Mouse (Mus musculus): ENCODE data around the gene Gm49361.

Gm49361 gene

GRCm38 (mm10) chr14:57730527-57730926 is 15.4 kb downstream of the Gm49361 start:
- no peak for DNase-seq (ENCODE audit: low read depth, low spot score)

- no peak for DNase-seq (ENCODE audit: low read depth, low spot score)
Measured at GRCm38 (mm10) chr14:57729975-57730499, 15.9 kb downstream of the Gm49361 start.

- no peak for DNase-seq (ENCODE audit: low read depth, low spot score)
Measured at GRCm38 (mm10) chr14:57729364-57729763, 16.5 kb downstream of the Gm49361 start.

GRCm38 (mm10) chr14:57726172-57726571 is 19.7 kb downstream of the Gm49361 start:
- DNase-seq (ENCODE audit: low read depth, low spot score) = no peak

GRCm38 (mm10) chr14:57724473-57724872 is 21.4 kb downstream of the Gm49361 start:
- DNase-seq (ENCODE audit: low read depth, low spot score) = no peak

GRCm38 (mm10) chr14:57718245-57718644 is 27.7 kb downstream of the Gm49361 start:
- no peak for DNase-seq (ENCODE audit: low read depth, low spot score)

- no peak for DNase-seq (ENCODE audit: low read depth, low spot score)
Measured at GRCm38 (mm10) chr14:57716601-57717245, 29.2 kb downstream of the Gm49361 start.

- DNase-seq (ENCODE audit: low read depth, low spot score) = no peak
Measured at GRCm38 (mm10) chr14:57712884-57713283, 33.0 kb downstream of the Gm49361 start.

GRCm38 (mm10) chr14:57711059-57711458 is 34.8 kb downstream of the Gm49361 start:
- DNase-seq (ENCODE audit: low read depth, low spot score) = no peak

GRCm38 (mm10) chr14:57709171-57709570 is 36.7 kb downstream of the Gm49361 start:
- no peak for DNase-seq (ENCODE audit: low read depth, low spot score)

GRCm38 (mm10) chr14:57708580-57708979 is 37.3 kb downstream of the Gm49361 start:
- no peak for DNase-seq (ENCODE audit: low read depth, low spot score)

- DNase-seq (ENCODE audit: low read depth, low spot score) = no peak
Measured at GRCm38 (mm10) chr14:57707100-57707893, 38.6 kb downstream of the Gm49361 start.

GRCm38 (mm10) chr14:57706760-57707099 is 39.2 kb downstream of the Gm49361 start:
- DNase-seq (ENCODE audit: low read depth, low spot score) = no peak

- DNase-seq (ENCODE audit: low read depth, low spot score) = no peak
Measured at GRCm38 (mm10) chr14:57705759-57706158, 40.1 kb downstream of the Gm49361 start.

GRCm38 (mm10) chr14:57705075-57705474 is 40.8 kb downstream of the Gm49361 start:
- DNase-seq (ENCODE audit: low read depth, low spot score) = no peak

- DNase-seq (ENCODE audit: low read depth, low spot score) = no peak
Measured at GRCm38 (mm10) chr14:57701915-57702477, 43.9 kb downstream of the Gm49361 start.

- DNase-seq (ENCODE audit: low read depth, low spot score) = no peak
Measured at GRCm38 (mm10) chr14:57699461-57699970, 46.4 kb downstream of the Gm49361 start.

GRCm38 (mm10) chr14:57699016-57699415 is 46.9 kb downstream of the Gm49361 start:
- DNase-seq (ENCODE audit: low read depth, low spot score) = no peak

- no peak for DNase-seq (ENCODE audit: low read depth, low spot score)
Measured at GRCm38 (mm10) chr14:57696066-57696465, 49.8 kb downstream of the Gm49361 start.

GRCm38 (mm10) chr14:57695550-57695949 is 50.4 kb downstream of the Gm49361 start:
- DNase-seq (ENCODE audit: low read depth, low spot score) = no peak

GRCm38 (mm10) chr14:57694246-57694645 is 51.7 kb downstream of the Gm49361 start:
- no peak for DNase-seq (ENCODE audit: low read depth, low spot score)

GRCm38 (mm10) chr14:57692517-57693130 is 53.3 kb downstream of the Gm49361 start:
- DNase-seq (ENCODE audit: low read depth, low spot score) = no peak
